Mouse (Mus musculus): ENCODE measurements around the gene Vwa7. TPM values are rescaled to one million over a fixed set of nuclear protein-coding genes. Genes with fewer than 3 reads are reported as not detected.

The Vwa7 gene
- polyA plus RNA-seq, 1 experiment = 0.72 TPM

- Histone ChIP-seq H3K36me3 (ENCODE audit: control insufficient read depth, insufficient read depth, low read length) (peaks cover 55% of the 10 kb centered on the region), H3K4me3 (ENCODE audit: extremely low read depth, insufficient read depth, insufficient read length) (no peak overlapping the region), H3K27me3 (ENCODE audit: control insufficient read depth, insufficient read depth, low read length) (no peaks in the 10 kb centered on the region), H3K27ac (ENCODE audit: insufficient read depth, low read length) (no peak overlapping the region), H3K4me1 (ENCODE audit: control insufficient read depth, insufficient read depth, insufficient read length) (no peaks in the 10 kb centered on the region)
- TF ChIP-seq POLR2A (IDR thresholded peaks at IDR 0.05; ENCODE audit: low read depth, low read length) (no peak), CTCF (IDR thresholded peaks at IDR 0.05; ENCODE audit: extremely low read depth, insufficient read depth, insufficient read length, insufficient replicate concordance) (no peak)
- WGBS = 90% methylated on average over 7 of the region's 7 CpGs
- no peak for DNase-seq (ENCODE audit: low read depth in 1 of 2, low spot score in 2 of 2)
Measured at GRCm38 (mm10) chr17:35007387-35007991, 8.9 kb upstream of the Vwa7 start.

- TF ChIP-seq POLR2A (IDR thresholded peaks at IDR 0.05; ENCODE audit: low read depth, low read length) (no peak), CTCF (IDR thresholded peaks at IDR 0.05; ENCODE audit: extremely low read depth, insufficient read depth, insufficient read length, insufficient replicate concordance) (no peak)
- Histone ChIP-seq H3K27ac (ENCODE audit: insufficient read depth, low read length) (no peak overlapping the region), H3K27me3 (ENCODE audit: control insufficient read depth, insufficient read depth, low read length) (no peaks in the 10 kb centered on the region), H3K4me1 (ENCODE audit: control insufficient read depth, insufficient read depth, insufficient read length) (no peaks in the 10 kb centered on the region), H3K4me3 (ENCODE audit: extremely low read depth, insufficient read depth, insufficient read length) (no peak overlapping the region), H3K36me3 (ENCODE audit: control insufficient read depth, insufficient read depth, low read length) (peaks cover 69% of the 10 kb centered on the region)
- WGBS = 94% methylated on average over 7 of the region's 7 CpGs
- DNase-seq (ENCODE audit: low read depth in 1 of 2, low spot score in 2 of 2) = no peak
Measured at GRCm38 (mm10) chr17:35009586-35009985, 6.8 kb upstream of the Vwa7 start.

GRCm38 (mm10) chr17:35011440-35011839 is 4.9 kb upstream of the Vwa7 start:
- H3K27ac ChIP-seq (ENCODE audit: insufficient read depth, low read length) = no peak overlapping the region
- DNase-seq (ENCODE audit: low read depth in 1 of 2, low spot score in 2 of 2) = no peak
- H3K36me3 ChIP-seq (ENCODE audit: control insufficient read depth, insufficient read depth, low read length) = peaks cover 74% of the 10 kb centered on the region
- no peaks in the 10 kb centered on the region for H3K27me3 ChIP-seq (ENCODE audit: control insufficient read depth, insufficient read depth, low read length)
- WGBS = 99% methylated on average over 8 of the region's 8 CpGs
- TF ChIP-seq CTCF (IDR thresholded peaks at IDR 0.05; ENCODE audit: extremely low read depth, insufficient read depth, insufficient read length, insufficient replicate concordance) (no peak), POLR2A (IDR thresholded peaks at IDR 0.05; ENCODE audit: low read depth, low read length) (no peak)
- no peak overlapping the region for H3K4me3 ChIP-seq (ENCODE audit: extremely low read depth, insufficient read depth, insufficient read length)
- H3K4me1 ChIP-seq (ENCODE audit: control insufficient read depth, insufficient read depth, insufficient read length) = peaks cover 6% of the 10 kb centered on the region

- 92% methylated on average over 13 of the region's 13 CpGs for WGBS
- H3K27me3 ChIP-seq (ENCODE audit: control insufficient read depth, insufficient read depth, low read length) = no peaks in the 10 kb centered on the region
Measured at GRCm38 (mm10) chr17:35012430-35012829, 3.9 kb upstream of the Vwa7 start.

GRCm38 (mm10) chr17:35013221-35013620 is 3.2 kb upstream of the Vwa7 start:
- Histone ChIP-seq H3K4me3 (ENCODE audit: extremely low read depth, insufficient read depth, insufficient read length) (no peak overlapping the region), H3K27ac (ENCODE audit: insufficient read depth, low read length) (no peak overlapping the region), H3K27me3 (ENCODE audit: control insufficient read depth, insufficient read depth, low read length) (no peaks in the 10 kb centered on the region), H3K36me3 (ENCODE audit: control insufficient read depth, insufficient read depth, low read length) (peaks cover 69% of the 10 kb centered on the region), H3K4me1 (ENCODE audit: control insufficient read depth, insufficient read depth, insufficient read length) (peaks cover 11% of the 10 kb centered on the region)
- no peak for TF ChIP-seq POLR2A (IDR thresholded peaks at IDR 0.05; ENCODE audit: low read depth, low read length)
- TF ChIP-seq CTCF (IDR thresholded peaks at IDR 0.05; ENCODE audit: extremely low read depth, insufficient read depth, insufficient read length, insufficient replicate concordance) = no peak
- WGBS = 91% methylated on average over 6 of the region's 6 CpGs
- no peak for DNase-seq (ENCODE audit: low read depth in 1 of 2, low spot score in 2 of 2)

More at GRCm38 (mm10) chr17:35012430-35012829, 3.9 kb upstream of the Vwa7 start:
- Histone ChIP-seq H3K4me1 (ENCODE audit: control insufficient read depth, insufficient read depth, insufficient read length) (peaks cover 11% of the 10 kb centered on the region), H3K36me3 (ENCODE audit: control insufficient read depth, insufficient read depth, low read length) (peaks cover 74% of the 10 kb centered on the region), H3K4me3 (ENCODE audit: extremely low read depth, insufficient read depth, insufficient read length) (no peak overlapping the region), H3K27ac (ENCODE audit: insufficient read depth, low read length) (no peak overlapping the region)
- DNase-seq (ENCODE audit: low read depth in 1 of 2, low spot score in 2 of 2) = no peak
- no peak for TF ChIP-seq CTCF (IDR thresholded peaks at IDR 0.05; ENCODE audit: extremely low read depth, insufficient read depth, insufficient read length, insufficient replicate concordance)

- 92% methylated on average over 16 of the region's 16 CpGs for WGBS
- TF ChIP-seq POLR2A (IDR thresholded peaks at IDR 0.05; ENCODE audit: low read depth, low read length) (no peak), CTCF (IDR thresholded peaks at IDR 0.05; ENCODE audit: extremely low read depth, insufficient read depth, insufficient read length, insufficient replicate concordance) (no peak)
- H3K36me3 ChIP-seq (ENCODE audit: control insufficient read depth, insufficient read depth, low read length) = peaks cover 60% of the 10 kb centered on the region
- no peak overlapping the region for H3K27ac ChIP-seq (ENCODE audit: insufficient read depth, low read length)
- peaks cover 11% of the 10 kb centered on the region for H3K4me1 ChIP-seq (ENCODE audit: control insufficient read depth, insufficient read depth, insufficient read length)
- no peaks in the 10 kb centered on the region for H3K27me3 ChIP-seq (ENCODE audit: control insufficient read depth, insufficient read depth, low read length)
- DNase-seq (ENCODE audit: low read depth in 1 of 2, low spot score in 2 of 2) = no peak
- H3K4me3 ChIP-seq (ENCODE audit: extremely low read depth, insufficient read depth, insufficient read length) = no peak overlapping the region
Measured at GRCm38 (mm10) chr17:35015296-35015695, 1.1 kb upstream of the Vwa7 start.
